ENCODE assay signal across 30 mouse cellular contexts in the genomic region with DNA sequence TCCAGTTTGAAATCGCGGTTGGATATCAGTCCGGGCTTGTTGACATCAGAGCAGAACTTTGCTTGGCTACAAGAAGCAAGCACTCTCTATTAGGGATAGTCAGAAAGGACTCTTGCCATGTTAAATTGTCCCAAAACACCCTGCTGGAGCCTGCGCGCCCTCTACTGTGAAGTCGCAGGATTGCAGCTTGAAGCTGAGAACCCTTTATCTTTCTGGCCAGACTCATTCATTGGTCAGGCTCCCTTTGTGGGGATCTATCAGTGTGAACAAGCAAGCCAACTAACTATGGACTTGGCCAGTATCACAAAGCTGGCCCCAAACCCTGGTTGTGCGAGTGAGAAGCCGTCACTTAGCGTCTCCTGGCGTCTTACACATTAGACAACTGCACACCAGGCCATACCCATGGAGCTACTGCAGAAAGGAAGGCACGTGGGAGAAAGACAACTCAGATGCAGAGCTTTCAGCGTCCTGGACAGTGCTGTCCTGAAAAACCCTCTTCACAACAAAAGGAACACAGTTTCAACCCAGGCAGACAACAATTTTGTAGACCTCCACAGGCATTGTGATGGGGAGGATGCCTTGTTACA. TPM values are rescaled to one million over a fixed set of nuclear protein-coding genes. Genes with fewer than 3 reads are reported as not detected.
DNase-seq lines count a peak whose midpoint lies in the region; ATAC-seq lines count a peak whose summit lies in the region.
"Not testable (repeated sequence)": the region's sequence is repeated elsewhere in the genome, so short reads cannot be mapped to it uniquely, and the experiment has no call there.
"Had no signal": no experiment of that assay in that cellular context is flagged by ENCODE, and none has a peak within 500 bp of the region (broad histone marks: within the 10 kb centered on the region; RNA-seq: fewer than 3 reads in every experiment).

No protein-coding gene starts in this region.

- WGBS in hindbrain, embryonic 11.5 days, result no CpG with 5 or more reads among the region's 12 CpGs
- no CpG with 5 or more reads among the region's 12 CpGs for WGBS in liver, embryonic 11.5 days
- WGBS in midbrain, embryonic 13.5 days, result no CpG with 5 or more reads among the region's 12 CpGs

- H3K36me3 ChIP-seq in hindbrain, embryonic 11.5 days (ENCODE audit: control insufficient read depth, insufficient read depth, low read length); liver, embryonic 11.5 days (ENCODE audit: control insufficient read depth, insufficient read depth, low read length); midbrain, embryonic 13.5 days: not testable (repeated sequence)

- H3K4me1 ChIP-seq in hindbrain, embryonic 11.5 days (replicated peaks; ENCODE audit: control insufficient read depth, insufficient read depth, low read length); liver, embryonic 11.5 days (replicated peaks; ENCODE audit: control insufficient read depth, insufficient read depth, low read length); midbrain, embryonic 13.5 days (replicated peaks): not testable (repeated sequence)

- not testable (repeated sequence) for H3K9ac ChIP-seq in hindbrain, embryonic 11.5 days (ENCODE audit: low read depth, low read length); liver, embryonic 11.5 days (ENCODE audit: low read depth, low read length); midbrain, embryonic 13.5 days (replicated peaks)

- H3K9me3 ChIP-seq in hindbrain, embryonic 11.5 days (ENCODE audit: control insufficient read depth, low read length); liver, embryonic 11.5 days (ENCODE audit: control insufficient read depth, low read length); midbrain, embryonic 13.5 days: not testable (repeated sequence)

- not testable (repeated sequence) for H3K27me3 ChIP-seq in hindbrain, embryonic 11.5 days (ENCODE audit: control insufficient read depth, insufficient read depth, low read length); liver, embryonic 11.5 days (replicated peaks; ENCODE audit: control insufficient read depth, insufficient read depth, low read length); midbrain, embryonic 13.5 days

- peak; percentile 92 for ATAC-seq in common myeloid progenitor, adult 5-6 weeks (replicated peaks; ENCODE audit: low read depth, poor library complexity, severe bottlenecking)
- ATAC-seq in frontal cortex, adult (ENCODE audit: low TSS enrichment), result peak; percentile 69; the same call in 1 of the 2 replicates
- ATAC-seq in hindbrain, embryonic 11.5 days (ENCODE audit: low FRiP score), result peak; percentile 53; the same call in 1 of the 2 replicates
- ATAC-seq in liver, embryonic 11.5 days (replicated peaks; ENCODE audit: low FRiP score), result peak; percentile 31; the same call in 1 of the 2 replicates
- peak; percentile 93 for ATAC-seq in megakaryocyte progenitor cell, adult 5-6 weeks (replicated peaks; ENCODE audit: poor library complexity)
- 0 out of 2 replicates have a peak, but pooled peaks have one; percentile 37 for ATAC-seq in midbrain, embryonic 13.5 days
- peak; percentile 75 for ATAC-seq in neutrophil, adult 5-6 weeks (ENCODE audit: extremely low read depth, insufficient number of reproducible peaks, low FRiP score, poor library complexity, severe bottlenecking)

- not testable (repeated sequence) for DNase-seq in hindbrain, embryonic 11.5 days (ENCODE audit: low spot score); liver, embryonic 11.5 days (ENCODE audit: low spot score)

- not testable (repeated sequence) for H3K27ac ChIP-seq in hindbrain, embryonic 11.5 days (ENCODE audit: low read depth, low read length); liver, embryonic 11.5 days (ENCODE audit: low read depth, low read length); midbrain, embryonic 13.5 days

- not testable (repeated sequence) for H3K4me2 ChIP-seq in hindbrain, embryonic 11.5 days (replicated peaks; ENCODE audit: low read depth, low read length); liver, embryonic 11.5 days; midbrain, embryonic 13.5 days (replicated peaks)

- not testable (repeated sequence) for H3K4me3 ChIP-seq in hindbrain, embryonic 11.5 days (ENCODE audit: low read depth, low read length); liver, embryonic 11.5 days (ENCODE audit: low read depth, low read length); midbrain, embryonic 13.5 days (replicated peaks)

RNA-seq across cellular contexts. Expression of gene Gm21188, which starts 18.1 kb away (rescaled TPM):
- 1.7 and 2.2 TPM in 2 replicates for total RNA-seq in common myeloid progenitor, adult 5-6 weeks (2017)
- not detected in 2 replicates for polyA plus RNA-seq in hindbrain, embryonic 11.5 days (2014; fragmentation: Nextera tagmentation; extraction: Ambion mirVana)
- not detected in 2 replicates for polyA plus RNA-seq in liver, embryonic 11.5 days (2014; fragmentation: Nextera tagmentation; extraction: Ambion mirVana)
- 70.2 and 71.3 TPM in 2 replicates for total RNA-seq in megakaryocyte progenitor cell, adult 5-6 weeks (2015)
- total RNA-seq in megakaryocyte progenitor cell, adult 5-6 weeks (2017), result 34.4 and 35.7 TPM in 2 replicates
- not detected in 2 replicates for polyA plus RNA-seq in midbrain, embryonic 13.5 days (2015; fragmentation: Nextera tagmentation; extraction: Ambion mirVana)
- total RNA-seq in neutrophil, adult 5-6 weeks (2017), result 10.2 and 18.7 TPM in 2 replicates
- total RNA-seq: ES-E14; heart, postnatal 10 days had no signal
- polyA plus RNA-seq: C2C12; embryonic facial prominence, embryonic 12.5 days; embryonic facial prominence, embryonic 15.5 days; erythroblast, embryonic 14.5 days; forebrain, embryonic 10.5 days; forebrain, embryonic 13.5 days; forebrain, embryonic 16.5 days; heart, embryonic 12.5 days; heart, embryonic 15.5 days; hindbrain, embryonic 12.5 days; hindbrain, embryonic 15.5 days; intestine, embryonic 16.5 days had no signal

RNA-seq across cellular contexts. Expression of gene Gm36079, which starts 43.3 kb away (rescaled TPM):
- total RNA-seq in common myeloid progenitor, adult 5-6 weeks (2017), result not detected in 2 replicates
- not detected in 2 replicates for polyA plus RNA-seq in hindbrain, embryonic 11.5 days (2014; fragmentation: Nextera tagmentation; extraction: Ambion mirVana)
- not detected in 2 replicates for polyA plus RNA-seq in liver, embryonic 11.5 days (2014; fragmentation: Nextera tagmentation; extraction: Ambion mirVana)
- total RNA-seq in megakaryocyte progenitor cell, adult 5-6 weeks (2015), result 3.7 TPM in 1 of 2 replicates, not detected in the other
- total RNA-seq in megakaryocyte progenitor cell, adult 5-6 weeks (2017), result not detected in 2 replicates
- not detected in 2 replicates for polyA plus RNA-seq in midbrain, embryonic 13.5 days (2015; fragmentation: Nextera tagmentation; extraction: Ambion mirVana)
- total RNA-seq in neutrophil, adult 5-6 weeks (2017), result not detected in 2 replicates
- total RNA-seq: adrenal gland, adult 18-20 months; adrenal gland, postnatal 10 days; adrenal gland, postnatal 36 days; ES-E14; gastrocnemius, adult 2 months; gastrocnemius, postnatal 14 days; gastrocnemius, postnatal 4 days; heart, adult 18-20 months; heart, postnatal 10 days; heart, postnatal 36 days had no signal
- polyA plus RNA-seq: C2C12; embryonic facial prominence, embryonic 12.5 days; embryonic facial prominence, embryonic 15.5 days; erythroblast, embryonic 14.5 days; forebrain, embryonic 10.5 days; forebrain, embryonic 13.5 days; forebrain, embryonic 16.5 days; frontal cortex, adult 2 months; heart, embryonic 12.5 days; heart, embryonic 15.5 days; hindbrain, embryonic 12.5 days; hindbrain, embryonic 15.5 days; intestine, embryonic 16.5 days had no signal

Comparison
In these comparisons a context has a peak if more than half of its experiments do, and no peak if none do; other contexts are left out.
1. ATAC-seq: peak in every context shown above with its lines; median percentile 93 in megakaryocyte progenitor cell, adult 5-6 weeks; 92 in common myeloid progenitor, adult 5-6 weeks; 75 in neutrophil, adult 5-6 weeks; 69 in frontal cortex, adult; 53 in hindbrain, embryonic 11.5 days; 37 in midbrain, embryonic 13.5 days; 31 in liver, embryonic 11.5 days.